Mouse (Mus musculus) CD8-positive naive resting alpha-beta T cell, adult 2 months (primary cell): Measurements from ENCODE around the gene Srp14.

Experiments used
- DNase-seq, 2 experiments: peaks; one replicate each; pipeline ENCODE4 v3.0.0; 2022; ENCODE audit warnings: low read depth in 2 of 2, low spot score in 2 of 2

The Srp14 gene

GRCm38 (mm10) chr2:118479550-118479909 lies at the start of gene Srp14:
Srp14 (minus strand) TSS chr2:118479711.
- DNase-seq = peak; percentile 87 to 88

GRCm38 (mm10) chr2:118526545-118526944 lies 47.0 kb upstream of the Srp14 start:
- DNase-seq = no peak

GRCm38 (mm10) chr2:118524811-118525210 lies 45.3 kb upstream of the Srp14 start:
- no peak for DNase-seq

GRCm38 (mm10) chr2:118523163-118523730 lies 43.7 kb upstream of the Srp14 start:
- no peak for DNase-seq

- DNase-seq = no peak
Measured at GRCm38 (mm10) chr2:118522265-118522664, 42.8 kb upstream of the Srp14 start.

GRCm38 (mm10) chr2:118520042-118520933 lies 40.8 kb upstream of the Srp14 start:
- no peak for DNase-seq

- no peak for DNase-seq
Measured at GRCm38 (mm10) chr2:118512418-118513377, 33.2 kb upstream of the Srp14 start.

- no peak for DNase-seq
Measured at GRCm38 (mm10) chr2:118511779-118512417, 32.4 kb upstream of the Srp14 start.

GRCm38 (mm10) chr2:118510447-118511310 lies 31.2 kb upstream of the Srp14 start:
- DNase-seq = no peak

- no peak for DNase-seq
Measured at GRCm38 (mm10) chr2:118509688-118510446, 30.4 kb upstream of the Srp14 start.

- no peak for DNase-seq
Measured at GRCm38 (mm10) chr2:118507126-118507525, 27.6 kb upstream of the Srp14 start.

GRCm38 (mm10) chr2:118500191-118500590 lies 20.7 kb upstream of the Srp14 start:
- DNase-seq = no peak

GRCm38 (mm10) chr2:118499135-118499961 lies 19.8 kb upstream of the Srp14 start:
- no peak for DNase-seq

- no peak for DNase-seq
Measured at GRCm38 (mm10) chr2:118498476-118498875, 19.0 kb upstream of the Srp14 start.

- DNase-seq = no peak
Measured at GRCm38 (mm10) chr2:118497890-118498289, 18.4 kb upstream of the Srp14 start.

- DNase-seq = no peak
Measured at GRCm38 (mm10) chr2:118495024-118495423, 15.5 kb upstream of the Srp14 start.

- DNase-seq = no peak
Measured at GRCm38 (mm10) chr2:118491741-118492395, 12.4 kb upstream of the Srp14 start.

- DNase-seq = peak; percentile 44 to 63
Measured at GRCm38 (mm10) chr2:118491281-118491731, 11.8 kb upstream of the Srp14 start.
